Mouse (Mus musculus): Measurements from ENCODE around the gene Cyren. TPM values are rescaled to one million over a fixed set of nuclear protein-coding genes. Genes with fewer than 3 reads are reported as not detected.

Gene Cyren
- total and polyA plus RNA-seq, 3 experiments, result 7.9 to 11.9 (median 9.7) TPM

DNA sequence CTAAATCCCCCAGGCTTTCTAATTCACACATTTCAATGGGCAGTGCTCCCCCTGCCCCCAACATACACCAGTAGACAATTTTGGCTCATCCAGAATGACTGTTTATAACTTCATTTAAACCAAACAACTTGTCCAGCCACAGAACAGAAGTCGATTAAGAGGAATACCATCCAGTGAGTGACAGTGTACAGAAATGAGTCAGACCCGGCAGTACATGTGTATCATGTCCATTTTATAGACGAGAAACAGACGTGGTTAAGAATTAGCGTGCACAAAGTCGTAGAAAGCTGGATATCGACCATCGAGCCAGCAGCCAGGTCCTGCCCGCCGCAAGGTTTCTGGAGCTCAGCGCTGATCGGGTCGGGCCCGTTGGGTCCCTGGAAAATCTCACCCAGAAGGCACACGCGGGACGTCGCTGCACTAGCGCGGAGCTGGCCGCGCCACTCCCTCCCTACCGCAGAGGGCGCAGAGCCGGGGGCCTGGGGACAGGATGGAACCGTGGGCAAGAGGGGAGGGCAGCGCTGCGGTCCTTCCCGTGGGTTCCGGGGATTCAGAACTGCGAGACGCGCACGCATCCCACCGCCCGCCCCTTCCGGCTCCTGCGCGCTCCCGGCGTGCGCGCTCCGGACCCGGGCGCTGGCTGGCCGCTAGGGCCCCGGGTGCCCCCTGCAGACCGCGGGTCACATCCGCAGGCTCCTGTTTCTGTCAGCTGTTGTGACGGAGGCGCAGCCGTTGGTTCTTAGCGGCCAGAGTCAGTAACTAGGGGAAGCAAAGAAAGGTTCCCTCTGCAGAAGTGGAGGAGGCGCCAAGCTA, at the start of gene Cyren (continued):
- no peak for TF ChIP-seq USF1 (IDR thresholded peaks at IDR 0.05; ENCODE audit: low read depth, low read length)

GRCm38 (mm10) chr6:34927594-34927993, 49.7 kb upstream of the Cyren start:
- H3K4me2 ChIP-seq (ENCODE audit: insufficient read depth, low read depth, poor library complexity, severe bottlenecking), result no peak overlapping the region
- no peak for DNase-seq (ENCODE audit: extremely low read depth)
- dilution Hi-C loops (cut with MboI; ENCODE audit: extremely low pct_ligation_motif_present, extremely low pct_unique_long_range_greater_than_20kb, low sequenced_read_pairs), result no loop called here
- H3K36me3 ChIP-seq (replicated peaks in 1 of 2; ENCODE audit: control insufficient read depth in 1 of 2, insufficient read depth in 1 of 2, low read length in 1 of 2), result no peaks in the 10 kb centered on the region
- H3K4me1 ChIP-seq (ENCODE audit: control insufficient read depth in 1 of 2, insufficient read depth in 2 of 2), result peaks cover 0 to 8% of the 10 kb centered on the region in 2 experiments; a peak in 2 of 4 replicates
- H3K9ac ChIP-seq (ENCODE audit: insufficient read depth, low read depth), result no peak overlapping the region
- no peaks in the 10 kb centered on the region for H3K27me3 ChIP-seq (replicated peaks)
- TF ChIP-seq ZC3H11A (IDR thresholded peaks at IDR 0.05; ENCODE audit: low read depth, low read length), result no peak
- no peak for TF ChIP-seq CHD1 (IDR thresholded peaks at IDR 0.05; ENCODE audit: low read depth, low read length)
- TF ChIP-seq ETS1 (conservative IDR thresholded peaks at IDR 0.05; ENCODE audit: low read depth, low read length), result no peak
- TF ChIP-seq ZMIZ1 (IDR thresholded peaks at IDR 0.05; ENCODE audit: low read depth, low read length), result no peak
- TF ChIP-seq HCFC1 (IDR thresholded peaks at IDR 0.05; ENCODE audit: low read depth, low read length), result no peak
- TF ChIP-seq KAT2A (IDR thresholded peaks at IDR 0.05; ENCODE audit: insufficient replicate concordance, low read length), result no peak
- no peak for TF ChIP-seq POLR2A (IDR thresholded peaks at IDR 0.05; ENCODE audit: low read depth, low read length)
- TF ChIP-seq EP300 (IDR thresholded peaks at IDR 0.05; ENCODE audit: low read length), result no peak
- TF ChIP-seq CTCF (conservative IDR thresholded peaks at IDR 0.05 in 1 of 2, IDR thresholded peaks at IDR 0.05 in 1 of 2; ENCODE audit: low read depth in 2 of 2, low read length in 2 of 2), result no peak
- no peak for TF ChIP-seq ELF1 (IDR thresholded peaks at IDR 0.05; ENCODE audit: low read depth, low read length)
- TF ChIP-seq USF1 (IDR thresholded peaks at IDR 0.05; ENCODE audit: low read depth, low read length), result no peak
- no peak for TF ChIP-seq USF2 (conservative IDR thresholded peaks at IDR 0.05; ENCODE audit: low read depth, low read length)
- TF ChIP-seq SMC3 (IDR thresholded peaks at IDR 0.05; ENCODE audit: low read depth, low read length), result no peak
- no peak for TF ChIP-seq NRF1 (IDR thresholded peaks at IDR 0.05; ENCODE audit: low read depth, low read length)
- no peaks in the 10 kb centered on the region for H3K79me2 ChIP-seq (replicated peaks; ENCODE audit: control insufficient read depth, extremely low read depth, insufficient read depth, poor library complexity, severe bottlenecking)
- H3K27ac ChIP-seq (ENCODE audit: insufficient read depth, low read depth), result no peak overlapping the region
- in situ Hi-C loops (cut with MboI; ENCODE audit: low pct_ligation_motif_present, low pct_unique_long_range_greater_than_20kb, low sequenced_read_pairs), result loop anchor here (10.0 kb wide), 1 partner anchor 633 kb away; no protein-coding TSS in a partner anchor
- no peak overlapping the region for H3K4me3 ChIP-seq (replicated peaks in 1 of 3; ENCODE audit: low read depth in 2 of 3, low read length in 2 of 3, poor library complexity in 1 of 3)
- no peaks in the 10 kb centered on the region for H3K9me3 ChIP-seq (replicated peaks; ENCODE audit: low read length)

GRCm38 (mm10) chr6:34927156-34927555, 49.3 kb upstream of the Cyren start:
- H3K4me1 ChIP-seq (ENCODE audit: control insufficient read depth in 1 of 2, insufficient read depth in 2 of 2), result peaks cover 0 to 8% of the 10 kb centered on the region in 2 experiments; a peak in 2 of 4 replicates
- in situ Hi-C loops (cut with MboI; ENCODE audit: low pct_ligation_motif_present, low pct_unique_long_range_greater_than_20kb, low sequenced_read_pairs), result loop anchor here (10.0 kb wide), 1 partner anchor 632 kb away; no protein-coding TSS in a partner anchor
- no peaks in the 10 kb centered on the region for H3K27me3 ChIP-seq (replicated peaks)
- H3K9ac ChIP-seq (ENCODE audit: insufficient read depth, low read depth), result no peak overlapping the region
- H3K27ac ChIP-seq (ENCODE audit: insufficient read depth, low read depth), result no peak overlapping the region
- DNase-seq (ENCODE audit: extremely low read depth), result peak; percentile 68
- dilution Hi-C loops (cut with MboI; ENCODE audit: extremely low pct_ligation_motif_present, extremely low pct_unique_long_range_greater_than_20kb, low sequenced_read_pairs), result no loop called here
- TF ChIP-seq USF2 (conservative IDR thresholded peaks at IDR 0.05; ENCODE audit: low read depth, low read length) (no peak), CTCF (conservative IDR thresholded peaks at IDR 0.05 in 1 of 2, IDR thresholded peaks at IDR 0.05 in 1 of 2; ENCODE audit: low read depth in 2 of 2, low read length in 2 of 2) (peak; percentile 80 to 86), RAD21 (IDR thresholded peaks at IDR 0.05; ENCODE audit: low read depth, low read length) (peak; percentile 62), MYC (IDR thresholded peaks at IDR 0.05; ENCODE audit: low read depth, low read length) (no peak), SMC3 (IDR thresholded peaks at IDR 0.05; ENCODE audit: low read depth, low read length) (peak; percentile 66), RCOR1 (conservative IDR thresholded peaks at IDR 0.05; ENCODE audit: low read depth, low read length) (no peak)
- H3K4me3 ChIP-seq (replicated peaks in 1 of 3; ENCODE audit: low read depth in 2 of 3, low read length in 2 of 3, poor library complexity in 1 of 3), result no peak overlapping the region
- H3K9me3 ChIP-seq (replicated peaks; ENCODE audit: low read length), result no peaks in the 10 kb centered on the region
- H3K4me2 ChIP-seq (ENCODE audit: insufficient read depth, low read depth, poor library complexity, severe bottlenecking), result no peak overlapping the region
- no peaks in the 10 kb centered on the region for H3K79me2 ChIP-seq (replicated peaks; ENCODE audit: control insufficient read depth, extremely low read depth, insufficient read depth, poor library complexity, severe bottlenecking)
- no peaks in the 10 kb centered on the region for H3K36me3 ChIP-seq (replicated peaks in 1 of 2; ENCODE audit: control insufficient read depth in 1 of 2, insufficient read depth in 1 of 2, low read length in 1 of 2)
